Mouse (Mus musculus) liver, embryonic 14.5 days (tissue): ENCODE results near the gene Tnfaip2. TPM values are rescaled to one million over a fixed set of nuclear protein-coding genes. Genes with fewer than 3 reads are reported as not detected.
A peak's percentile ranks its signal among the peaks of the same experiment; 100 is the strongest.

Experiments
- ATAC-seq: fragments of 200-750 bp; cut with Nextera tagmentation; 2 replicates; pipeline ENCODE4 v1.8.0; 2017; ENCODE audit warnings: moderate number of reproducible peaks, mild to moderate bottlenecking, moderate library complexity; ENCODE audit not compliant: insufficient read depth
- DNase-seq, 3 experiments: peaks; one replicate each; pipeline ENCODE4 v3.0.0-alpha.2; 2012 to 2013; ENCODE audit warnings: low read depth in 3 of 3, low spot score in 3 of 3
- H3K27ac ChIP-seq: fragments of 300-500 bp; sonication (generic); 2 replicates; pipeline ENCODE4 v1.5.1; 2014; ENCODE audit warnings: moderate library complexity, mild to moderate bottlenecking, control low read depth, inconsistent platforms
- H3K27me3 ChIP-seq: fragments of 300-500 bp; sonication (generic); 2 replicates; pipeline ENCODE4 v1.6.1; 2014; ENCODE audit warnings: mild to moderate bottlenecking, low read length, moderate library complexity; ENCODE audit not compliant: control insufficient read depth, insufficient read depth
- H3K36me3 ChIP-seq: fragments of 300-500 bp; sonication (generic); replicated peaks from 2 replicates; pipeline ENCODE4 v1.6.1; 2014; ENCODE audit warnings: low read depth; ENCODE audit not compliant: control insufficient read depth, insufficient read depth
- H3K4me1 ChIP-seq, 2 experiments: fragments of 200-500 bp in 1 of 2; fragments of 300-500 bp in 1 of 2; sonication (generic) in 1 of 2; replicated peaks; 2 replicates each; pipeline ENCODE4 v1.6.1; 2012 to 2014; ENCODE audit warnings: antibody characterized with exemption in 1 of 2, inconsistent platforms in 1 of 2, low read length in 1 of 2; ENCODE audit not compliant: control insufficient read depth in 2 of 2, insufficient read depth in 2 of 2
- H3K4me2 ChIP-seq: fragments of 300-500 bp; sonication (generic); 2 replicates; pipeline ENCODE4 v1.6.1; 2014; ENCODE audit warnings: low read depth, mild to moderate bottlenecking, control low read depth, moderate library complexity
- H3K4me3 ChIP-seq, 2 experiments: fragments of 200-500 bp in 1 of 2; fragments of 300-500 bp in 1 of 2; sonication (generic) in 1 of 2; 2 replicates each; pipeline ENCODE4 v1.5.1; 2012 to 2014; ENCODE audit warnings: low read depth in 2 of 2, low read length in 2 of 2, mild to moderate bottlenecking in 2 of 2, control low read depth in 1 of 2, inconsistent platforms in 1 of 2, moderate library complexity in 1 of 2; ENCODE audit not compliant: insufficient read depth in 1 of 2
- H3K9ac ChIP-seq: fragments of 300-500 bp; sonication (generic); replicated peaks from 2 replicates; pipeline ENCODE4 v1.6.1; 2014; ENCODE audit warnings: mild to moderate bottlenecking, control low read depth, moderate library complexity
- H3K9me3 ChIP-seq: fragments of 300-500 bp; sonication (generic); 2 replicates; pipeline ENCODE4 v1.6.1; 2016; ENCODE audit warnings: low read length, mixed read lengths; ENCODE audit not compliant: control insufficient read depth
- CTCF ChIP-seq: IDR thresholded peaks from 2 replicates; pipeline ENCODE4 v1.5.1; 2016; ENCODE audit warnings: antibody characterized with exemption, low read depth, control low read depth
- EP300 ChIP-seq: IDR thresholded peaks from 2 replicates; pipeline ENCODE4 v1.6.1; 2016; ENCODE audit warnings: antibody characterized with exemption, low read depth
- WGBS: fragments of 180-500 bp; shearing (Covaris S2); extraction: QIAGEN DNeasy Blood & Tissue Kit; methylation state at CpG from one replicate; pipeline ENCODE4 v1.1.7; 2014; ENCODE audit not compliant: insufficient replicate concordance; 5-methylcytosine and 5-hydroxymethylcytosine counted together
- polyA plus RNA-seq, 2 experiments: library from polyadenylated mRNA; depleted of rRNA in 1 of 2; stranded (reverse) in 1 of 2; unstranded in 1 of 2; fragments of >200 nt; fragmentation: Nextera tagmentation in 1 of 2; extraction: Ambion mirVana in 1 of 2; gene quantifications; 2 replicates each; pipeline versions ENCODE4 v1.2.1 to v1.2.3; 2012 to 2014

Gene Tnfaip2
- polyA plus RNA-seq, 2 experiments: 57.6 to 78.7 TPM

- Histone ChIP-seq H3K4me1 (peaks cover 7 to 19% of the 10 kb centered on the region in 2 experiments; a peak in 3 of 4 replicates), H3K27me3 (peaks cover 7% of the 10 kb centered on the region), H3K9ac (no peak within 1 kb of the TSS; the same call in 1 of the 2 replicates), H3K36me3 (no peaks in the 10 kb centered on the region), H3K4me2 (peak within 1 kb of the TSS; percentile 51), H3K27ac (no peak within 1 kb of the TSS), H3K4me3 (peak within 1 kb of the TSS; percentile 37 to 56), H3K9me3 (no peaks in the 10 kb centered on the region)
- ATAC-seq (peak; percentile 55), DNase-seq (no peak)
- TF ChIP-seq CTCF: no peak
- no peak for TF ChIP-seq EP300
- WGBS: 5% methylated on average over 17 of the region's 17 CpGs
Measured at GRCm38 (mm10) chr12:111416921-111417779, 25.1 kb upstream of the Tnfaip2 start, which contains the start of gene Exoc3l4. Exoc3l4 (plus strand) TSS chr12:111417017.

GRCm38 (mm10) chr12:111419918-111420317 lies 22.4 kb upstream of the Tnfaip2 start:
- no peak for TF ChIP-seq EP300
- H3K4me3 ChIP-seq: no peak overlapping the region
- no peaks in the 10 kb centered on the region for H3K9me3 ChIP-seq
- H3K4me1 ChIP-seq: peaks cover 7 to 19% of the 10 kb centered on the region in 2 experiments; a peak in 3 of 4 replicates
- peaks cover 35% of the 10 kb centered on the region for H3K27me3 ChIP-seq
- H3K4me2 ChIP-seq: no peak overlapping the region
- no peaks in the 10 kb centered on the region for H3K36me3 ChIP-seq
- no peak overlapping the region for H3K27ac ChIP-seq
- DNase-seq (no peak), ATAC-seq (no peak)
- H3K9ac ChIP-seq: no peak overlapping the region
- 12% methylated on average over 5 of the region's 5 CpGs for WGBS

- ATAC-seq: peak; percentile 36
- Histone ChIP-seq H3K27ac (no peak overlapping the region), H3K4me1 (peaks cover 7 to 19% of the 10 kb centered on the region in 2 experiments; a peak in 3 of 4 replicates)
Measured at GRCm38 (mm10) chr12:111420946-111421709, 21.1 kb upstream of the Tnfaip2 start.

DNA sequence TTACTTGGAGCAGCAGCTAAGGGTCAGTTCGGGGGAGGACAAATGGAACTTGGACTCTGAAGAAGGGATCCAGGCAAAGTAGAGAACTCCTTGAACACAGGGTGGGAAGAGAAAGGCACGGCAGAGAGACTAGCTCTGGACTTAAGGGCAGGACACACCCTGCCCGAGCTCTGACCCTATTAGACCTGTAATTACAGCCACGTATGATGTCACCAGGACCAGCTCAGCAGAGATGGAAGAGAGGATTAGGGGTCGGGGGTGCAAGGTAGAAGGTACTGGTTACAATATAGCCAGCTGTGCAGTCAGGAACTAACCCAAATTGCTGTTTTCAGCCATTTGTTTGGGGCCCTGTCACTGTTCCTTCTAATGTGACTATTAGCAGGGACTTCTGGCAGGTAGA lies 19.4 kb upstream of the Tnfaip2 start:
- H3K27ac ChIP-seq: no peak overlapping the region
- no peak overlapping the region for H3K4me3 ChIP-seq
- ATAC-seq (no peak), DNase-seq (no peak)
- H3K36me3 ChIP-seq: no peaks in the 10 kb centered on the region
- no peak overlapping the region for H3K4me2 ChIP-seq
- peaks cover 41% of the 10 kb centered on the region for H3K27me3 ChIP-seq
- no peaks in the 10 kb centered on the region for H3K9me3 ChIP-seq
- no peak overlapping the region for H3K9ac ChIP-seq
- H3K4me1 ChIP-seq: peaks cover 7 to 17% of the 10 kb centered on the region in 2 experiments; a peak in 3 of 4 replicates
- WGBS: 51% methylated on average over 5 of the region's 5 CpGs
- TF ChIP-seq EP300 (no peak), CTCF (no peak)

More at GRCm38 (mm10) chr12:111420946-111421709, 21.1 kb upstream of the Tnfaip2 start:
- peaks cover 44% of the 10 kb centered on the region for H3K27me3 ChIP-seq
- no peak for DNase-seq
- WGBS: 12% methylated on average over 7 of the region's 7 CpGs
- H3K4me2 ChIP-seq: peak overlapping the region; percentile 51
- H3K36me3 ChIP-seq: no peaks in the 10 kb centered on the region
- no peaks in the 10 kb centered on the region for H3K9me3 ChIP-seq
- peak overlapping the region; percentile 9 to 16; a peak in 1 of 4 replicates for H3K4me3 ChIP-seq
- TF ChIP-seq CTCF (no peak), EP300 (no peak)
- H3K9ac ChIP-seq: 0 out of 2 replicates have a peak overlapping the region, but pooled peaks have one; percentile 5
